Mouse (Mus musculus) olfactory bulb, adult 2 months (tissue): ENCODE measurements at regions not wholly inside any gene's neighbourhood (a gene's known extent, or its start where the extent isn't known, plus 50 kb on each side); places are given as distances from the start of the nearest gene placed in this dataset.

ENCODE experiments used
- CTCF ChIP-seq: fragments of 200-500 bp; IDR thresholded peaks from 2 replicates; pipeline ENCODE4 v1.5.1; 2012; ENCODE audit warnings: low read depth, mild to moderate bottlenecking, low read length, moderate library complexity; ENCODE audit not compliant: insufficient read depth
- POLR2A ChIP-seq: fragments of 200-500 bp; IDR thresholded peaks from 2 replicates; pipeline ENCODE4 v1.6.1; 2012; ENCODE audit warnings: mild to moderate bottlenecking, low read depth, low read length, moderate library complexity; ENCODE audit not compliant: insufficient read depth

DNA sequence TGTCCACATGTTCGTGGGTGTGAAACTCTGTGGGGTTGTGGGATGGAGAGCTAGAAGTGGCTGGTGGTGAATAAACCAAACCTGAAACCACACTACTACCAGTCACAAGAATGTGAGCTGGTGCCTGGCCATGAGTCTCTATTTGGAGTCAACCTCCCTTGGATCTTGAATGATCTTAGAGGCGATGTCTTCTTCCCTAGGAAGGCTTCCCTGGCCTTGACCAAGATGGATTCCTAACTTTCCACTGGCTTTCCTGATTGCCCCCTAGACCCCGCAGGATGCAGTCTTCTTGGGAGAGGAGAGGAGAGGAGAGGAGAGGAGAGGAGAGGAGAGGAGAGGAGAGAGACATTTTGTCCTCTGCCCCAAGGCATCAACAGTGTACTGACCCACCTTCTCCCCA is 106.9 kb upstream of the Cpm start:
- TF ChIP-seq CTCF (no peak), POLR2A (no peak)
